Mouse (Mus musculus): ENCODE measurements at regions not wholly inside any gene's neighbourhood (a gene's known extent, or its start where the extent isn't known, plus 50 kb on each side); places are given as distances from the start of the nearest gene placed in this dataset.

GRCm38 (mm10) chr13:97681228-97681987 lies 79.0 kb downstream of the Gm10260 start:
- H3K4me3 ChIP-seq (ENCODE audit: low read depth, low read length), result no peak overlapping the region
- WGBS, result 29% methylated on average over 6 of the region's 6 CpGs
- no peaks in the 10 kb centered on the region for H3K27me3 ChIP-seq (ENCODE audit: control insufficient read depth, insufficient read depth, low read length)
- H3K36me3 ChIP-seq (ENCODE audit: control insufficient read depth, insufficient read depth, low read length), result no peaks in the 10 kb centered on the region
- 0 out of 2 replicates have a peak, but pooled peaks have one; percentile 28 for ATAC-seq (ENCODE audit: insufficient number of reproducible peaks, insufficient read depth, low FRiP score, low read depth)
- H3K9me3 ChIP-seq (ENCODE audit: control insufficient read depth, low read depth, low read length), result no peaks in the 10 kb centered on the region
- H3K9ac ChIP-seq (replicated peaks; ENCODE audit: low read depth, low read length), result no peak overlapping the region
- no peak overlapping the region; the same call in 1 of the 2 replicates for H3K27ac ChIP-seq (ENCODE audit: low read length)
- no peak overlapping the region for H3K4me2 ChIP-seq (replicated peaks; ENCODE audit: low read depth, low read length)
- H3K4me1 ChIP-seq (ENCODE audit: control insufficient read depth, insufficient read depth, low read length), result peaks cover 15% of the 10 kb centered on the region; the same call in 1 of the 2 replicates

- no peak overlapping the region for H3K4me3 ChIP-seq (ENCODE audit: low read depth, low read length)
- no peaks in the 10 kb centered on the region for H3K27me3 ChIP-seq (ENCODE audit: control insufficient read depth, insufficient read depth, low read length)
- no peaks in the 10 kb centered on the region for H3K36me3 ChIP-seq (ENCODE audit: control insufficient read depth, insufficient read depth, low read length)
- no peak for ATAC-seq (ENCODE audit: insufficient number of reproducible peaks, insufficient read depth, low FRiP score, low read depth)
- no peak overlapping the region for H3K4me2 ChIP-seq (replicated peaks; ENCODE audit: low read depth, low read length)
- WGBS, result 69% methylated on average over 5 of the region's 5 CpGs
- H3K9me3 ChIP-seq (ENCODE audit: control insufficient read depth, low read depth, low read length), result no peaks in the 10 kb centered on the region
- no peak overlapping the region for H3K27ac ChIP-seq (ENCODE audit: low read length)
- H3K9ac ChIP-seq (replicated peaks; ENCODE audit: low read depth, low read length), result no peak overlapping the region
- H3K4me1 ChIP-seq (ENCODE audit: control insufficient read depth, insufficient read depth, low read length), result peaks cover 17% of the 10 kb centered on the region; the same call in 1 of the 2 replicates
These were observed 80.0 kb downstream of the Gm10260 start for GRCm38 (mm10) chr13:97680283-97680896.

- H3K27ac ChIP-seq (ENCODE audit: low read length), result no peak overlapping the region
- no peak for ATAC-seq (ENCODE audit: insufficient number of reproducible peaks, insufficient read depth, low FRiP score, low read depth)
- no peak overlapping the region for H3K4me3 ChIP-seq (ENCODE audit: low read depth, low read length)
- H3K27me3 ChIP-seq (ENCODE audit: control insufficient read depth, insufficient read depth, low read length), result no peaks in the 10 kb centered on the region
- H3K4me1 ChIP-seq (ENCODE audit: control insufficient read depth, insufficient read depth, low read length), result peaks cover 17% of the 10 kb centered on the region; the same call in 1 of the 2 replicates
- no peak overlapping the region for H3K9ac ChIP-seq (replicated peaks; ENCODE audit: low read depth, low read length)
- H3K4me2 ChIP-seq (replicated peaks; ENCODE audit: low read depth, low read length), result no peak overlapping the region
- WGBS, result 92% methylated on average over 5 of the region's 5 CpGs
- no peaks in the 10 kb centered on the region for H3K36me3 ChIP-seq (ENCODE audit: control insufficient read depth, insufficient read depth, low read length)
- H3K9me3 ChIP-seq (ENCODE audit: control insufficient read depth, low read depth, low read length), result no peaks in the 10 kb centered on the region
These were observed 81.4 kb downstream of the Gm10260 start for GRCm38 (mm10) chr13:97678991-97679390.

- Histone ChIP-seq H3K36me3 (ENCODE audit: control insufficient read depth, insufficient read depth, low read length) (no peaks in the 10 kb centered on the region), H3K4me3 (ENCODE audit: low read depth, low read length) (no peak overlapping the region), H3K4me1 (ENCODE audit: control insufficient read depth, insufficient read depth, low read length) (peaks cover 9% of the 10 kb centered on the region; the same call in 1 of the 2 replicates), H3K27me3 (ENCODE audit: control insufficient read depth, insufficient read depth, low read length) (no peaks in the 10 kb centered on the region), H3K4me2 (replicated peaks; ENCODE audit: low read depth, low read length) (no peak overlapping the region), H3K9ac (replicated peaks; ENCODE audit: low read depth, low read length) (no peak overlapping the region), H3K9me3 (ENCODE audit: control insufficient read depth, low read depth, low read length) (no peaks in the 10 kb centered on the region), H3K27ac (ENCODE audit: low read length) (no peak overlapping the region)
- WGBS, result 42% methylated on average over 8 of the region's 8 CpGs
- ATAC-seq (ENCODE audit: insufficient number of reproducible peaks, insufficient read depth, low FRiP score, low read depth), result no peak
These were observed 83.8 kb downstream of the Gm10260 start for GRCm38 (mm10) chr13:97676536-97677048.

- H3K27ac ChIP-seq (ENCODE audit: low read length), result no peak overlapping the region
- H3K4me3 ChIP-seq (ENCODE audit: low read depth, low read length), result no peak overlapping the region
- no peaks in the 10 kb centered on the region for H3K9me3 ChIP-seq (ENCODE audit: control insufficient read depth, low read depth, low read length)
- 76% methylated on average over 5 of the region's 5 CpGs for WGBS
- peaks cover 8% of the 10 kb centered on the region; the same call in 1 of the 2 replicates for H3K4me1 ChIP-seq (ENCODE audit: control insufficient read depth, insufficient read depth, low read length)
- no peak for ATAC-seq (ENCODE audit: insufficient number of reproducible peaks, insufficient read depth, low FRiP score, low read depth)
- H3K9ac ChIP-seq (replicated peaks; ENCODE audit: low read depth, low read length), result no peak overlapping the region
- no peaks in the 10 kb centered on the region for H3K27me3 ChIP-seq (ENCODE audit: control insufficient read depth, insufficient read depth, low read length)
- H3K4me2 ChIP-seq (replicated peaks; ENCODE audit: low read depth, low read length), result no peak overlapping the region
- no peaks in the 10 kb centered on the region for H3K36me3 ChIP-seq (ENCODE audit: control insufficient read depth, insufficient read depth, low read length)
These were observed 87.3 kb downstream of the Gm10260 start for GRCm38 (mm10) chr13:97673107-97673506.

- Histone ChIP-seq H3K36me3 (ENCODE audit: control insufficient read depth, insufficient read depth, low read length) (no peaks in the 10 kb centered on the region), H3K4me2 (replicated peaks; ENCODE audit: low read depth, low read length) (no peak overlapping the region), H3K27me3 (ENCODE audit: control insufficient read depth, insufficient read depth, low read length) (no peaks in the 10 kb centered on the region), H3K9me3 (ENCODE audit: control insufficient read depth, low read depth, low read length) (no peaks in the 10 kb centered on the region), H3K27ac (ENCODE audit: low read length) (no peak overlapping the region), H3K4me1 (ENCODE audit: control insufficient read depth, insufficient read depth, low read length) (peaks cover 8% of the 10 kb centered on the region; the same call in 1 of the 2 replicates), H3K9ac (replicated peaks; ENCODE audit: low read depth, low read length) (no peak overlapping the region), H3K4me3 (ENCODE audit: low read depth, low read length) (no peak overlapping the region)
- ATAC-seq (ENCODE audit: insufficient number of reproducible peaks, insufficient read depth, low FRiP score, low read depth), result no peak
- 39% methylated on average over 7 of the region's 7 CpGs for WGBS
These were observed 88.3 kb downstream of the Gm10260 start for GRCm38 (mm10) chr13:97672038-97672675.

- Histone ChIP-seq H3K36me3 (ENCODE audit: control insufficient read depth, insufficient read depth, low read length) (no peaks in the 10 kb centered on the region), H3K9me3 (ENCODE audit: control insufficient read depth, low read depth, low read length) (no peaks in the 10 kb centered on the region), H3K4me2 (replicated peaks; ENCODE audit: low read depth, low read length) (no peak overlapping the region), H3K27ac (ENCODE audit: low read length) (no peak overlapping the region), H3K4me1 (ENCODE audit: control insufficient read depth, insufficient read depth, low read length) (0 out of 2 replicates have a peak, but pooled peaks cover 5% of the 10 kb centered on the region), H3K27me3 (ENCODE audit: control insufficient read depth, insufficient read depth, low read length) (no peaks in the 10 kb centered on the region), H3K4me3 (ENCODE audit: low read depth, low read length) (no peak overlapping the region), H3K9ac (replicated peaks; ENCODE audit: low read depth, low read length) (no peak overlapping the region)
- ATAC-seq (ENCODE audit: insufficient number of reproducible peaks, insufficient read depth, low FRiP score, low read depth), result no peak
- 74% methylated on average over 8 of the region's 8 CpGs for WGBS
These were observed 91.1 kb downstream of the Gm10260 start for GRCm38 (mm10) chr13:97669366-97669765.

GRCm38 (mm10) chr13:97668910-97669309 lies 91.5 kb downstream of the Gm10260 start:
- Histone ChIP-seq H3K4me1 (ENCODE audit: control insufficient read depth, insufficient read depth, low read length) (0 out of 2 replicates have a peak, but pooled peaks cover 5% of the 10 kb centered on the region), H3K9me3 (ENCODE audit: control insufficient read depth, low read depth, low read length) (no peaks in the 10 kb centered on the region), H3K27ac (ENCODE audit: low read length) (no peak overlapping the region), H3K4me2 (replicated peaks; ENCODE audit: low read depth, low read length) (no peak overlapping the region), H3K9ac (replicated peaks; ENCODE audit: low read depth, low read length) (no peak overlapping the region), H3K36me3 (ENCODE audit: control insufficient read depth, insufficient read depth, low read length) (no peaks in the 10 kb centered on the region), H3K4me3 (ENCODE audit: low read depth, low read length) (no peak overlapping the region), H3K27me3 (ENCODE audit: control insufficient read depth, insufficient read depth, low read length) (no peaks in the 10 kb centered on the region)
- ATAC-seq (ENCODE audit: insufficient number of reproducible peaks, insufficient read depth, low FRiP score, low read depth), result no peak
- WGBS, result 33% methylated on average over 5 of the region's 5 CpGs
